Mouse (Mus musculus): ENCODE results near the gene Tmem220. TPM values are rescaled to one million over a fixed set of nuclear protein-coding genes. Genes with fewer than 3 reads are reported as not detected.
"Not testable (repeated sequence)": the region's sequence is repeated elsewhere in the genome, so short reads cannot be mapped to it uniquely, and the experiment has no call there.

Gene Tmem220
- polyA plus RNA-seq, 1 experiment from 2014 or later, result 1.3 TPM

DNA sequence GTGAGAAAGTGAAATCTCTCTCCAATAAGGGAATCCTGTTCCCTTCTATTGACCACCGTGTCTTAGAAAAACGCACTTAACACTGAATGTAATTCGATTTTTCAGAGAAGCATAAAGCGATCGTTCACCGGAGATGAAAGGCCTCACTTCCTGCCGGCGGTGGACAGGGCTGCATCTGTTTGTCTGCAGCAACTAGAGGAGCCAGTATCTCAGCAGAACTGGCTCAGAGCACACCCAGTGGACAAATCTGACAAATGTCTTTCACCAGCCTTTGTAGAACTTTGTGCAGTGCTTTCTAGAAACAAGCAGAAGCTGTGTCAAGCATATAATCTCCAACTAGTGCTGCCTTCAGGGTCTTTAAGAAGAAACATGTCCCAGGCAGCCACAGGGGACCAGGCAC is 14.5 kb upstream of the Tmem220 start:
- 9% methylated on average over 8 of the region's 8 CpGs for WGBS
- no peak overlapping the region for H3K4me2 ChIP-seq (ENCODE audit: low read depth, severe bottlenecking)
- no peaks in the 10 kb centered on the region for H3K27me3 ChIP-seq (ENCODE audit: control insufficient read depth, insufficient read depth, low read length)
- ATAC-seq (ENCODE audit: insufficient number of reproducible peaks, low FRiP score, low TSS enrichment, low read depth) (no peak), DNase-seq (ENCODE audit: low spot score) (no peak)
- no peaks in the 10 kb centered on the region for H3K9me3 ChIP-seq (ENCODE audit: control insufficient read depth, low read length)
- no peaks in the 10 kb centered on the region for H3K4me1 ChIP-seq (ENCODE audit: control insufficient read depth, insufficient read depth, low read length)
- H3K9ac ChIP-seq (ENCODE audit: low read length), result no peak overlapping the region
- H3K27ac ChIP-seq (replicated peaks; ENCODE audit: low read depth, low read length), result no peak overlapping the region
- H3K4me3 ChIP-seq (ENCODE audit: low read depth, low read length), result no peak overlapping the region
- no peaks in the 10 kb centered on the region for H3K36me3 ChIP-seq (ENCODE audit: control insufficient read depth, insufficient read depth, low read length)

DNA sequence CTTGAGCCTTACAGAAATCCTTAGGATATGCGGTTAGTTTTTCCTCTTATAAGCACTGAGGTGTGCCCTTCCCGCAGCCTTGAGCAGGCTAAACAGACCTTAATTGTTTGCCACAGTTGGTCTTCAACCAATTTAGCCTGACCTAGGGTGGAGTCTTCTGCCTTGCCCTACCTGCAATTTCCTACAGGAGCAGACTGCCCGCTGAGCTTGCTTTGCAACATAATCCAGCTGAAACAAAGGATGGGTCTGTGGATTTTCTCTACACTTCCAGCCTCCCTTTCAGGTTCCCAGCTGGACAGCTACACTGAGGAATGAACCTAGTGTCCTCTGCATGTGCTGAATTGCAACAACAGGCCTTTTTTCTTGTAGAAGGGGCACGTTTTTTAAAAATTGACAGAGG is 13.3 kb upstream of the Tmem220 start:
- H3K4me3 ChIP-seq (ENCODE audit: low read depth, low read length), result no peak overlapping the region
- H3K27me3 ChIP-seq (ENCODE audit: control insufficient read depth, insufficient read depth, low read length), result no peaks in the 10 kb centered on the region
- WGBS, result 45% methylated on average over 4 of the region's 4 CpGs
- H3K27ac ChIP-seq (replicated peaks; ENCODE audit: low read depth, low read length), result no peak overlapping the region
- no peaks in the 10 kb centered on the region for H3K36me3 ChIP-seq (ENCODE audit: control insufficient read depth, insufficient read depth, low read length)
- H3K9me3 ChIP-seq (ENCODE audit: control insufficient read depth, low read length), result no peaks in the 10 kb centered on the region
- no peaks in the 10 kb centered on the region for H3K4me1 ChIP-seq (ENCODE audit: control insufficient read depth, insufficient read depth, low read length)
- DNase-seq (ENCODE audit: low spot score) (no peak), ATAC-seq (ENCODE audit: insufficient number of reproducible peaks, low FRiP score, low TSS enrichment, low read depth) (no peak)
- no peak overlapping the region for H3K9ac ChIP-seq (ENCODE audit: low read length)
- no peak overlapping the region for H3K4me2 ChIP-seq (ENCODE audit: low read depth, severe bottlenecking)

DNA sequence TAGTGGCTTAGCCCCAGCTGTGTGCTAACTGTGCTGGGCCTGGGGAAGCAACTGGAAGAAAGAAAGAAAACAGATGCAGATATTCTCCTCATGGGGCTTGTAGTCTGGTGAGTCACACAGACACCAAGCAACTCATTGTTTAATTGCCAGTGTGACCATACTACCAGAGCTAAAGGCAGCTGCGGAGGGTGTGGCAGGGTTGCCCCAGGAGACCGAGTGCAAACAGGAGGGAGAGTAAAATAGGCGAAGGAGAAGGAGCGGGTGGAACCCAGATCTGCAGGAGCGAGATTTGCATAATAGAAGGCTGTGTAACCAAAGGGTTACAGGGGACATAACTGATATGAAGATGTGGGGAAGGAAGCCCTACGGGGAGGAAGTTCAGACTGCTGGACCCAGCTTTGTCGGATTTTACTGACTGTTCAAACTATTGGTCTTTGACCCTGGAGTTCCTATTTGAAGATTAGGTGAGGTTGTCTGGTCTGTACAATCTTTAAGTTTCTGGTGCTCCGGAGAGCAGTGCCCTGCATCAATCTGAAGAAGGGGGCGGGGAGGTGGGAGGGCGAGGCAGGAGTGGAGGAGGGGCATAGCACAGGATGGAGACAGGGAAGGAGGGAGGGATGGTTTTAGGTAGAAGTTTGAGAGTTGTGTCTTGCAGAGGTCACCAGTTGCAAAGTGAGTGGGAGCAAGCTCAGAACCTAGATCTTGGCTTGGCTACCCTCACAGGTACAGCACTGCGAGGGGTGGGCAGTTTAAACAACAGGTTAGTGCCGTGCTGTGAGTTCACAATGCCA is 7.0 kb upstream of the Tmem220 start:
- 9% methylated on average over 12 of the region's 12 CpGs for WGBS
- H3K27me3 ChIP-seq (ENCODE audit: control insufficient read depth, insufficient read depth, low read length), result no peaks in the 10 kb centered on the region
- H3K36me3 ChIP-seq (ENCODE audit: control insufficient read depth, insufficient read depth, low read length), result no peaks in the 10 kb centered on the region
- no peak overlapping the region for H3K9ac ChIP-seq (ENCODE audit: low read length)
- ATAC-seq (ENCODE audit: insufficient number of reproducible peaks, low FRiP score, low TSS enrichment, low read depth) (no peak), DNase-seq (ENCODE audit: low spot score) (no peak)
- no peak overlapping the region for H3K4me2 ChIP-seq (ENCODE audit: low read depth, severe bottlenecking)
- no peak overlapping the region for H3K4me3 ChIP-seq (ENCODE audit: low read depth, low read length)
- H3K27ac ChIP-seq (replicated peaks; ENCODE audit: low read depth, low read length), result no peak overlapping the region
- no peaks in the 10 kb centered on the region for H3K9me3 ChIP-seq (ENCODE audit: control insufficient read depth, low read length)
- H3K4me1 ChIP-seq (ENCODE audit: control insufficient read depth, insufficient read depth, low read length), result 0 out of 2 replicates have a peak, but pooled peaks cover 3% of the 10 kb centered on the region

DNA sequence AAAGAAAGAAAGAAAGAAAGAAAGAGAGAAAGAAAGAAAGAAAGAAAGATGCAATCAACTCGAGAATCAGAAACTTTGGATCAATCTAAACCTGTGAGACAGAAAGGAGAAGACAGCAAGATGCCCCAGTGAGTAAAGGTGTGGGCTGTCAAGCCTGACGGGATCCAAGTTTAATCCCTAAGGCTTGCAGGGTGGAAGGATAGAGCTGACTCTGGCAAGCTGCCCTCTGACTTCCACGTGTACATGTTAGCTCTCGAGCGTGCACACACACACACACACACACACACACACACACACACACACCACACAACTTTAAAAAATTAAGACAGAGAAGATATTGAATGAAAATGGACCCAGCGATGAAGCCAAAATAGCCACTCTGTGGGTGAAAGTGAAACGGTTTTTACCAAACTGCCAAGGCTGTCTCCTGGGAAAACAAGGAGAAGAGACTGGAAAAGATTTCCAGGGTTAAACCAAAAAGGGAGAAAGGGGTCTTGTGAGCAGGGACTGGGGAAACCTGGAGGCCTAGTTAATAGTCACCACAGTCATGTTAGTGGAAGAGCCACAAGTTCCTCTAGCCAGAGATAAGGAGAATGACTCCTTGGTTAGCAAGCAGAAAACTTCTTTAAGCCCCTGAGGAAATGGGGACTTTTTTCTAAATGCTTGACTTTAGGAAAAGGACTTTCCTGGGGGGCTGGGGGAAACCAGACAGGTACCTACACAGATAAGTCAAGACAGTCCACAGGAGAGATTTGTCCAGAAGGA is 5.1 kb upstream of the Tmem220 start:
- Histone ChIP-seq H3K4me1 (ENCODE audit: control insufficient read depth, insufficient read depth, low read length) (0 out of 2 replicates have a peak, but pooled peaks cover 3% of the 10 kb centered on the region), H3K9me3 (ENCODE audit: control insufficient read depth, low read length) (no peaks in the 10 kb centered on the region), H3K9ac (ENCODE audit: low read length) (no peak overlapping the region), H3K27me3 (ENCODE audit: control insufficient read depth, insufficient read depth, low read length) (no peaks in the 10 kb centered on the region), H3K27ac (replicated peaks; ENCODE audit: low read depth, low read length) (no peak overlapping the region), H3K4me2 (ENCODE audit: low read depth, severe bottlenecking) (no peak overlapping the region), H3K36me3 (ENCODE audit: control insufficient read depth, insufficient read depth, low read length) (no peaks in the 10 kb centered on the region), H3K4me3 (ENCODE audit: low read depth, low read length) (no peak overlapping the region)
- no peak for ATAC-seq (ENCODE audit: insufficient number of reproducible peaks, low FRiP score, low TSS enrichment, low read depth)
- WGBS, result 68% methylated on average over 7 of the region's 7 CpGs
- DNase-seq (ENCODE audit: low spot score), result no peak

DNA sequence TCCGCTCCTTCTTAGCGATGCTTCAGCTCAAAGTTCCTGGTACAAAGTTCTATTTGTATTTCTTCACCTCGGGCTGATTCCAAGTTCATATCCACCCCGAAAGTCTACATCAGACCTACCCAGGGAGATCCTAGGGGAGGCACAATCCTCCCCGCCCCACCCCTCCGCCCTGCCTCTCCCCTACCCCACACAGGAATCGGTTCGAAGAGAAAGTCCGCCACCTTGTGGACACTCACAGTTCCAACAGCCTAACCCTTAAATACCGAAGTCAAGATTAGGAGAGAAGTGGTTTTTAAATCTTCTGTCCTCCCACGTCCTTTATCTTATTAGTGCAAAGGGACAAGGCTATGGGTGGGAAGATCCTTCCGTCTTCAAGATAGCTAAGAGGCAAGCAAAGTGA is 4.0 kb upstream of the Tmem220 start:
- ATAC-seq (ENCODE audit: insufficient number of reproducible peaks, low FRiP score, low TSS enrichment, low read depth), result no peak
- H3K27me3 ChIP-seq (ENCODE audit: control insufficient read depth, insufficient read depth, low read length), result no peaks in the 10 kb centered on the region

GRCm38 (mm10) chr11:67022354-67023115 is 2.4 kb upstream of the Tmem220 start:
- 90% methylated on average over 13 of the region's 13 CpGs for WGBS
- no peak for ATAC-seq (ENCODE audit: insufficient number of reproducible peaks, low FRiP score, low TSS enrichment, low read depth)
- no peaks in the 10 kb centered on the region for H3K27me3 ChIP-seq (ENCODE audit: control insufficient read depth, insufficient read depth, low read length)

More for the DNA sequence above, 4.0 kb upstream of the Tmem220 start:
- no peak overlapping the region for H3K4me2 ChIP-seq (ENCODE audit: low read depth, severe bottlenecking)
- H3K27ac ChIP-seq (replicated peaks; ENCODE audit: low read depth, low read length), result no peak overlapping the region
- 0 out of 2 replicates have a peak, but pooled peaks cover 3% of the 10 kb centered on the region for H3K4me1 ChIP-seq (ENCODE audit: control insufficient read depth, insufficient read depth, low read length)
- H3K4me3 ChIP-seq (ENCODE audit: low read depth, low read length), result no peak overlapping the region
- DNase-seq (ENCODE audit: low spot score), result peak; percentile 79
- no peaks in the 10 kb centered on the region for H3K36me3 ChIP-seq (ENCODE audit: control insufficient read depth, insufficient read depth, low read length)
- WGBS, result 3% methylated on average over 12 of the region's 12 CpGs
- no peak overlapping the region for H3K9ac ChIP-seq (ENCODE audit: low read length)
- H3K9me3 ChIP-seq (ENCODE audit: control insufficient read depth, low read length), result no peaks in the 10 kb centered on the region

GRCm38 (mm10) chr11:67023191-67023590 is 1.8 kb upstream of the Tmem220 start:
- not testable (repeated sequence) for H3K27me3 ChIP-seq (ENCODE audit: control insufficient read depth, insufficient read depth, low read length); H3K27ac ChIP-seq (replicated peaks; ENCODE audit: low read depth, low read length); H3K4me2 ChIP-seq (ENCODE audit: low read depth, severe bottlenecking); H3K36me3 ChIP-seq (ENCODE audit: control insufficient read depth, insufficient read depth, low read length); H3K9ac ChIP-seq (ENCODE audit: low read length); H3K4me1 ChIP-seq (ENCODE audit: control insufficient read depth, insufficient read depth, low read length); ATAC-seq (ENCODE audit: insufficient number of reproducible peaks, low FRiP score, low TSS enrichment, low read depth); DNase-seq (ENCODE audit: low spot score); H3K4me3 ChIP-seq (ENCODE audit: low read depth, low read length); H3K9me3 ChIP-seq (ENCODE audit: control insufficient read depth, low read length)
- 33% methylated on average over 1 of the region's 1 CpGs for WGBS

More at GRCm38 (mm10) chr11:67022354-67023115, 2.4 kb upstream of the Tmem220 start:
- Histone ChIP-seq H3K4me1 (ENCODE audit: control insufficient read depth, insufficient read depth, low read length) (0 out of 2 replicates have a peak, but pooled peaks cover 3% of the 10 kb centered on the region), H3K4me2 (ENCODE audit: low read depth, severe bottlenecking) (no peak overlapping the region), H3K4me3 (ENCODE audit: low read depth, low read length) (no peak overlapping the region), H3K27ac (replicated peaks; ENCODE audit: low read depth, low read length) (no peak overlapping the region), H3K9ac (ENCODE audit: low read length) (no peak overlapping the region), H3K36me3 (ENCODE audit: control insufficient read depth, insufficient read depth, low read length) (no peaks in the 10 kb centered on the region), H3K9me3 (ENCODE audit: control insufficient read depth, low read length) (no peaks in the 10 kb centered on the region)
- no peak for DNase-seq (ENCODE audit: low spot score)

DNA sequence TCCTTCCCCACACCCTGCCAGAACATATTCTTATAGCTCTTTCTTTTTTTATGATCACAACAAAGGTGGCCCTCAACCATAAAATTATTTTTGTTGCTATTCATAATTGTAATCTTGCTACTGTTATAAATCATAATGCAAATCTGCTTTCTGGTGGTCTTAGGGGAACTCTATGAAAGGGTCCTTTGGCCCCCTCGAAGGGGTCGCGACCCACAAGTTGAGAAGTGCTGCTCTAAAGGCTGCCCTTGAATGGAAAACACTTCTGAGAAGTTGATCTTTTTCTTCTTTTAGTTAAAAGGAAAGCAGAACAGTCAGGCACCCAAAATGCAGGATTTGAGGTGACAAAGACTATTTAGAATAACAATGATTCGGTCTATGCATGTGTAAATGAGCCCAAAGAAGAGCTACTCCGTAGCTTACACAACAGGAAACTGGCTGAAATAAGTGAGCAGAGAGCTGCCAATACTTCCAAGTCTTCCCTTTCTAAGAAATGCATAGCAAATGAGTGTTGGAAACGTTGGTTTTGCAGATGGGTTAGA is 1.1 kb upstream of the Tmem220 start:
- no peaks in the 10 kb centered on the region for H3K4me1 ChIP-seq (ENCODE audit: control insufficient read depth, insufficient read depth, low read length)
- ATAC-seq (ENCODE audit: insufficient number of reproducible peaks, low FRiP score, low TSS enrichment, low read depth) (no peak), DNase-seq (ENCODE audit: low spot score) (no peak)
- 41% methylated on average over 6 of the region's 6 CpGs for WGBS
- H3K4me2 ChIP-seq (ENCODE audit: low read depth, severe bottlenecking), result no peak overlapping the region
- no peaks in the 10 kb centered on the region for H3K27me3 ChIP-seq (ENCODE audit: control insufficient read depth, insufficient read depth, low read length)
- H3K36me3 ChIP-seq (ENCODE audit: control insufficient read depth, insufficient read depth, low read length), result no peaks in the 10 kb centered on the region
- no peak overlapping the region for H3K9ac ChIP-seq (ENCODE audit: low read length)
- H3K27ac ChIP-seq (replicated peaks; ENCODE audit: low read depth, low read length), result no peak overlapping the region
- H3K9me3 ChIP-seq (ENCODE audit: control insufficient read depth, low read length), result no peaks in the 10 kb centered on the region
- H3K4me3 ChIP-seq (ENCODE audit: low read depth, low read length), result no peak overlapping the region

Data from limb, embryonic 11.5 days (tissue).